Comparison of ENCODE assay signal across 16 mouse cellular contexts in the genomic region with DNA sequence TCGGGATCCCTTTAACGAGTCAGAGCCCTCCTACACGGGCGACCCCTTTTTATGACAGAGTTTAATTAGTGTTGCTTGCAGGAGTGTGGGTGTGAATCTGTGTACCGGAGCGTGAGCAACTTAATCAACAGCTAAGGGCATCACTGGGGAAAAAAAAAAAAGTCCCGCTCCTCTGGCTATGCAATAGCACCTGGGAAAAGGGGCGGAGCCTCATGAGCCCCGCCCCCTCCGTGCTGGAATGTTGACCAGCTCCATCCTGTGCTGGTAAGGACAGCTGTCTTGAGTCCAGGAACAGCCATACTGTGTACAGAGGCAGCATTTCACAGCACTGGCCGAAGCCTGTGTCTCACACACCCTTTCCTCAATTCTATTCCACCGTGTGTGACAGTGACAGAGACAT. TPM values are rescaled to one million over a fixed set of nuclear protein-coding genes. Genes with fewer than 3 reads are reported as not detected.
DNase-seq lines count a peak whose midpoint lies in the region; ATAC-seq and TF ChIP-seq lines count a peak whose summit lies in the region.
"Had no signal": no experiment of that assay in that cellular context is flagged by ENCODE, and none has a peak within 500 bp of the region (broad histone marks: within the 10 kb centered on the region; RNA-seq: fewer than 3 reads in every experiment).

No protein-coding gene starts in this region.

- H3K9me3 ChIP-seq in ES-E14 (ENCODE audit: control insufficient read depth, insufficient read depth, low read depth, low read length): no peaks in the 10 kb centered on the region
- H3K9me3 ChIP-seq in forebrain, embryonic 15.5 days: no peaks in the 10 kb centered on the region
- H3K9me3 ChIP-seq: limb, embryonic 15.5 days; neural tube, embryonic 13.5 days had no signal

- no peak overlapping the region for H3K4me3 ChIP-seq in ES-E14 (ENCODE audit: insufficient read depth in 1 of 2, low read depth in 1 of 2, low read length in 2 of 2, poor library complexity in 1 of 2, severe bottlenecking in 1 of 2)
- no peak overlapping the region for H3K4me3 ChIP-seq in forebrain, embryonic 15.5 days
- H3K4me3 ChIP-seq: limb, embryonic 15.5 days; neural tube, embryonic 13.5 days had no signal

- no peaks in the 10 kb centered on the region for H3K27me3 ChIP-seq in forebrain, embryonic 15.5 days
- H3K27me3 ChIP-seq: CH12.LX; limb, embryonic 15.5 days had no signal

- intact Hi-C loops in gastrocnemius, postnatal 36 days (cut with DNase I): no loop called here

- ATAC-seq in megakaryocyte, adult 5-6 weeks (ENCODE audit: poor library complexity, severe bottlenecking): no peak
- ATAC-seq in forebrain, embryonic 15.5 days (replicated peaks): no peak
- ATAC-seq: forebrain, postnatal 0 days; hindbrain, embryonic 16.5 days had no signal

- H3K27ac ChIP-seq in ES-E14 (ENCODE audit: insufficient read depth, low read depth, low read length, poor library complexity, severe bottlenecking): no peak overlapping the region
- H3K27ac ChIP-seq in forebrain, embryonic 15.5 days (replicated peaks): no peak overlapping the region
- H3K27ac ChIP-seq: limb, embryonic 15.5 days; neural tube, embryonic 13.5 days had no signal

- H3K36me3 ChIP-seq in ES-E14 (ENCODE audit: control insufficient read depth, insufficient read depth, low read length, poor library complexity, severe bottlenecking): no peaks in the 10 kb centered on the region
- no peaks in the 10 kb centered on the region for H3K36me3 ChIP-seq in forebrain, embryonic 15.5 days
- H3K36me3 ChIP-seq: limb, embryonic 15.5 days; neural tube, embryonic 13.5 days had no signal

- WGBS in forebrain, embryonic 15.5 days: 26% methylated on average over 12 of the region's 12 CpGs

- DNase-seq in ES-E14 (ENCODE audit: low read depth, low spot score): no peak
- peak; percentile 35 for DNase-seq in forelimb bud, embryonic 11.5 days (ENCODE audit: low read depth, low spot score)
- DNase-seq in kidney, postnatal 10 days: peak; percentile 81
- peak; percentile 46 for DNase-seq in lung, postnatal 14 days
- DNase-seq in gastrocnemius, postnatal 36 days: no peak
- DNase-seq in right cerebral cortex, postnatal 36 days (ENCODE audit: low spot score in 2 of 2): no peak
- DNase-seq: cerebellum, adult 8-10 months; forebrain, postnatal 0 days; right cerebral cortex, adult 18-20 months had no signal

- in situ Hi-C loops in ES-E14 (cut with MboI; ENCODE audit: low sequenced_read_pairs in 2 of 2, unreplicated experiment in 2 of 2): loop anchor here in 1 of 2 experiments (5.0 kb wide), 1 partner anchor 62 kb away; no protein-coding TSS in a partner anchor

- no peak overlapping the region for H3K4me2 ChIP-seq in forebrain, embryonic 15.5 days (replicated peaks)
- H3K4me2 ChIP-seq: limb, embryonic 15.5 days; midbrain, embryonic 11.5 days; neural tube, embryonic 13.5 days had no signal

- H3K9ac ChIP-seq in ES-E14 (ENCODE audit: insufficient read depth, low read depth, low read length, poor library complexity, severe bottlenecking): no peak overlapping the region
- no peak overlapping the region for H3K9ac ChIP-seq in forebrain, embryonic 15.5 days (replicated peaks)
- H3K9ac ChIP-seq: forebrain, postnatal 0 days; limb, embryonic 15.5 days; neural tube, embryonic 13.5 days had no signal

- H3K4me1 ChIP-seq in ES-E14 (ENCODE audit: control insufficient read depth in 2 of 2, insufficient read depth in 2 of 2, low read length in 2 of 2, poor library complexity in 1 of 2): peaks cover 0 to 21% of the 10 kb centered on the region in 2 experiments; a peak in 2 of 4 replicates
- H3K4me1 ChIP-seq in forebrain, embryonic 15.5 days: peaks cover 10% of the 10 kb centered on the region

TF ChIP-seq in ES-E14, 5 proteins besides CTCF, POLR2A, EP300 and RAD21:
- peak; percentile 75 for TF ChIP-seq ZNF384 (IDR thresholded peaks at IDR 0.05; ENCODE audit: low read depth, low read length)
- TF ChIP-seq MAFK (IDR thresholded peaks at IDR 0.05; ENCODE audit: insufficient read depth, low read depth, low read length): no peak

RNA-seq across cellular contexts. Expression of a gene that starts 33.7 kb away (rescaled TPM):
- 17.8 and 21.0 TPM in 2 replicates for total RNA-seq in ES-E14 (2012; rRNA removed)
- total RNA-seq in gastrocnemius, postnatal 36 days (2021): 10 to 100 TPM in 1 of 2 experiments, 1 to 10 TPM in 1; 9.2 to 11.1 TPM
- 28.0 and 34.3 TPM in 2 replicates for total RNA-seq in megakaryocyte, adult 5-6 weeks (2015)
- total RNA-seq in megakaryocyte, adult 5-6 weeks (2017): 9.9 and 13.3 TPM in 2 replicates
- 3.0 and 3.9 TPM in 2 replicates for polyA plus RNA-seq in forebrain, embryonic 15.5 days (2015; fragmentation: Nextera tagmentation; extraction: Ambion mirVana)

RNA-seq across cellular contexts. Expression of a gene that starts 38.4 kb away (rescaled TPM):
- 3.1 and 3.5 TPM in 2 replicates for total RNA-seq in ES-E14 (2012; rRNA removed)
- total RNA-seq in gastrocnemius, postnatal 36 days (2021): not detected
- total RNA-seq in megakaryocyte, adult 5-6 weeks (2015): not detected in 2 replicates
- total RNA-seq in megakaryocyte, adult 5-6 weeks (2017): not detected in 2 replicates
- polyA plus RNA-seq in forebrain, embryonic 15.5 days (2015; fragmentation: Nextera tagmentation; extraction: Ambion mirVana): 48.4 and 51.6 TPM in 2 replicates
- total RNA-seq: CH12.LX had no signal

Comparison
In these comparisons a context has a peak if more than half of its experiments do, and no peak if none do; other contexts are left out.
1. DNase-seq: peak in forelimb bud, embryonic 11.5 days (single experiment), kidney, postnatal 10 days (single experiment) and lung, postnatal 14 days (single experiment); none in ES-E14 (single experiment), gastrocnemius, postnatal 36 days (0 of 2) and right cerebral cortex, postnatal 36 days (0 of 2).